Mouse (Mus musculus) erythroblast, embryonic 14.5 days (primary cell): ENCODE data around the gene Prdm16.

Experiments used
- GATA1 ChIP-seq: IDR thresholded peaks from 2 replicates; pipeline ENCODE4 v1.6.1; 2012; ENCODE audit warnings: low read length, inconsistent platforms, mixed read lengths
- TAL1 ChIP-seq: IDR thresholded peaks from 3 replicates; pipeline ENCODE4 v1.6.1; 2012; ENCODE audit warnings: low read length, inconsistent platforms, mixed read lengths

- TF ChIP-seq GATA1 (no peak), TAL1 (no peak)
Observed at GRCm38 (mm10) chr4:154545296-154545695, 91.4 kb downstream of the Prdm16 start.
